Mouse (Mus musculus) large intestine, adult 2 months (tissue): ENCODE data around the gene Cenpb. TPM values are rescaled to one million over a fixed set of nuclear protein-coding genes. Genes with fewer than 3 reads are reported as not detected.

ENCODE experiments used
- DNase-seq: peaks from one replicate; pipeline ENCODE4 v3.0.0-alpha.2; 2012; ENCODE audit warnings: low read depth, low spot score
- WGBS: fragments of 180-500 bp; shearing (Covaris S2); methylation state at CpG from one replicate; pipeline ENCODE4 v1.1.7; 2018; 5-methylcytosine and 5-hydroxymethylcytosine counted together
- polyA plus RNA-seq: library from polyadenylated mRNA; depleted of rRNA; stranded (reverse); fragments of >200 nt; gene quantifications from 2 replicates; pipeline ENCODE4 v1.2.3, GENCODE M21; 2012; rRNA removed

Cenpb gene
- polyA plus RNA-seq, 1 experiment, result 48.3 TPM

DNA sequence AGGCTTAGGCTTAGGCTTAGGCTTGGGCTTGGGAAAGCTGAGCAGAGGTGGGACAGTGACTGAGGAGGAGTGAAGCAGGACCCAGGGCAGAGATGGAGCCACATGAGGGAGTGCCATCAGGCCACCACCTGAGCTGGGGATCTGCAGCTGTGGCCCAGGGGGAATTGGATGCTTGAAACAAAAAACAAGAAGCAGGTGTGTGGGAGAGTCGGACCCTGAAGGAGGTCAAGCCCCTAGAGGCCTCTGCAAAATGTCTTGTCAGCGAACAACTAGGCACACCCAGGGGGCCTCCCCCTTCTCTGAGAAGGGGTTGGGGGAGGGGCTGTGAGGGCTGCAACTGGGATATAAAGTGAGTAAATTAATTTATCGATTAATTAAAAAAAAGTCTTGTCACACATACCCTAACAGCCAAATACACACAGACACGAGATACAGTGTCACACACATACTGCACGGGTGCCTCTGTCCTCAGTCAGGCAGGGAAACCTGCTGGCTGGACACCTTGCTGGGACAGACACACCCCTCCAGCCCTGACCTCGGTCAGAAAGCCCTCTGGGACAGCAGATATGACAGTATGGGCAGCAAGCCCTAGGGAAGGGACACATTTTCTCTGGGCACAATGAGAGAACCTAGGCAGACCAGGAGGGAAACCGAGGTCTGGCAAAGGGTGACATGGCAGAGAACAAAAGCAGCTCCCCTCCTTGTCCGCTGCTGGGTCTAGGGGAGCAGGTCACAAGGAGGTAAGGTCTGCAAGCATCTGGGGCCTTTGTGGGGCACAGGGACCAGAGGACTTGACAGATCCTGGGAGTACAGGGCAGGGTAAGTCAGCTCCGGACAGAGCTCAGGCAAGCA is 53.7 kb downstream of the Cenpb start:
- WGBS, result 79% methylated on average over 9 of the region's 9 CpGs
- DNase-seq, result no peak

Other genes with a start within 250 kb of the Cenpb start
- 13.6 and 15.4 TPM in 2 replicates for gene Gfra4, start 137.0 kb downstream of the Cenpb start, polyA plus RNA-seq
- 16.3 and 22.0 TPM in 2 replicates for gene Adam33, start 116.3 kb downstream of the Cenpb start, polyA plus RNA-seq
- 1.2 and 3.0 TPM in 2 replicates for gene Siglec1, start 93.3 kb downstream of the Cenpb start, polyA plus RNA-seq
- gene Hspa12b, start 52.8 kb downstream of the Cenpb start, polyA plus RNA-seq, result 2.0 and 3.2 TPM in 2 replicates
- not detected in 2 replicates for gene Gm11037, start 46.6 kb downstream of the Cenpb start, polyA plus RNA-seq
- 59.4 and 63.8 TPM in 2 replicates for gene 1700037H04Rik, start 20.0 kb downstream of the Cenpb start, polyA plus RNA-seq
- 35.6 and 37.3 TPM in 2 replicates for gene Cdc25b, start 6.9 kb upstream of the Cenpb start, polyA plus RNA-seq
- gene Spef1, start 7.2 kb upstream of the Cenpb start, polyA plus RNA-seq, result 7.6 and 9.2 TPM in 2 replicates
- 66.7 and 70.3 TPM in 2 replicates for gene Ap5s1, start 27.0 kb upstream of the Cenpb start, polyA plus RNA-seq
- 66.1 and 99.3 TPM in 2 replicates for gene Mavs, start 54.0 kb upstream of the Cenpb start, polyA plus RNA-seq
- gene Pank2, start 82.4 kb upstream of the Cenpb start, polyA plus RNA-seq, result 16.7 and 17.4 TPM in 2 replicates
- gene Rnf24, start 172.8 kb upstream of the Cenpb start, polyA plus RNA-seq, result 2.9 and 5.8 TPM in 2 replicates